Mouse (Mus musculus): ENCODE measurements at regions not wholly inside any gene's neighbourhood (a gene's known extent, or its start where the extent isn't known, plus 50 kb on each side); places are given as distances from the start of the nearest gene placed in this dataset.

- Histone ChIP-seq H3K9ac (ENCODE audit: low read depth, low read length) (no peak overlapping the region), H3K36me3 (ENCODE audit: control insufficient read depth, insufficient read depth, low read length) (no peaks in the 10 kb centered on the region), H3K27ac (ENCODE audit: low read depth, low read length) (no peak overlapping the region), H3K9me3 (ENCODE audit: control insufficient read depth, low read length) (no peaks in the 10 kb centered on the region), H3K27me3 (replicated peaks; ENCODE audit: control insufficient read depth, insufficient read depth, low read length) (no peaks in the 10 kb centered on the region), H3K4me1 (ENCODE audit: control insufficient read depth, insufficient read depth, low read depth, low read length) (no peaks in the 10 kb centered on the region), H3K4me2 (ENCODE audit: low read length) (no peak overlapping the region), H3K4me3 (ENCODE audit: low read length) (no peak overlapping the region)
- WGBS: 70% methylated on average over 11 of the region's 11 CpGs
- ATAC-seq: no peak
These were observed 391.2 kb downstream of the Etnk1 start for GRCm38 (mm10) chr6:143558046-143558884.

DNA sequence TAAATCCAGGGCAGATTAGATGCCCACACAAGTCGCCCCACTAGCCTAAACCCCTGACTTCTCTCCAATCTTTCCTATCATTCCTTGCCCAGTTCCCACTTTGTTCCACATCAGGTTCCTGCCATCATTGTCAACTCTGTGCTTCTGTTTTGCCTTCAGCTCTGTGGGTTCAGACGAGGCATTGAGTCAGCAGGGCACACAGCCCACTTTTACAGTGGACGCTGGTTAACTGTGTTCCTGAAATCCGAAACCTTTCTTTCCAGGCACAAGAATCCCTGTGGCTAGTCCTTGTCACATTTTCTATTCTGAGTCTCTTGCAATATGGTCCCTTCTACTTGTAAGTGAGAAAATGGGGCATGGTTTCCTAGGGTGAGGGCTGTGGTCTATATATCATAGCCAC is 392.3 kb downstream of the Etnk1 start:
- Histone ChIP-seq H3K9ac (ENCODE audit: low read depth, low read length) (no peak overlapping the region), H3K4me2 (ENCODE audit: low read length) (no peak overlapping the region), H3K27me3 (replicated peaks; ENCODE audit: control insufficient read depth, insufficient read depth, low read length) (no peaks in the 10 kb centered on the region), H3K27ac (ENCODE audit: low read depth, low read length) (no peak overlapping the region), H3K4me3 (ENCODE audit: low read length) (no peak overlapping the region), H3K4me1 (ENCODE audit: control insufficient read depth, insufficient read depth, low read depth, low read length) (no peaks in the 10 kb centered on the region), H3K9me3 (ENCODE audit: control insufficient read depth, low read length) (no peaks in the 10 kb centered on the region), H3K36me3 (ENCODE audit: control insufficient read depth, insufficient read depth, low read length) (no peaks in the 10 kb centered on the region)
- ATAC-seq: no peak
- 70% methylated on average over 4 of the region's 4 CpGs for WGBS

GRCm38 (mm10) chr6:143561316-143562088 is 394.5 kb downstream of the Etnk1 start:
- Histone ChIP-seq H3K9ac (ENCODE audit: low read depth, low read length) (no peak overlapping the region), H3K36me3 (ENCODE audit: control insufficient read depth, insufficient read depth, low read length) (no peaks in the 10 kb centered on the region), H3K27me3 (replicated peaks; ENCODE audit: control insufficient read depth, insufficient read depth, low read length) (no peaks in the 10 kb centered on the region), H3K4me1 (ENCODE audit: control insufficient read depth, insufficient read depth, low read depth, low read length) (no peaks in the 10 kb centered on the region), H3K9me3 (ENCODE audit: control insufficient read depth, low read length) (no peaks in the 10 kb centered on the region), H3K4me3 (ENCODE audit: low read length) (no peak overlapping the region), H3K4me2 (ENCODE audit: low read length) (no peak overlapping the region), H3K27ac (ENCODE audit: low read depth, low read length) (no peak overlapping the region)
- WGBS: 79% methylated on average over 6 of the region's 6 CpGs
- ATAC-seq: no peak

- no peaks in the 10 kb centered on the region for H3K9me3 ChIP-seq (ENCODE audit: control insufficient read depth, low read length)
- no peak overlapping the region for H3K4me3 ChIP-seq (ENCODE audit: low read length)
- H3K27me3 ChIP-seq (replicated peaks; ENCODE audit: control insufficient read depth, insufficient read depth, low read length): no peaks in the 10 kb centered on the region
- no peak overlapping the region for H3K4me2 ChIP-seq (ENCODE audit: low read length)
- no peaks in the 10 kb centered on the region for H3K36me3 ChIP-seq (ENCODE audit: control insufficient read depth, insufficient read depth, low read length)
- H3K4me1 ChIP-seq (ENCODE audit: control insufficient read depth, insufficient read depth, low read depth, low read length): no peaks in the 10 kb centered on the region
- no peak overlapping the region for H3K27ac ChIP-seq (ENCODE audit: low read depth, low read length)
- 71% methylated on average over 24 of the region's 24 CpGs for WGBS
- no peak overlapping the region for H3K9ac ChIP-seq (ENCODE audit: low read depth, low read length)
- no peak for ATAC-seq
These were observed 404.5 kb downstream of the Etnk1 start for GRCm38 (mm10) chr6:143571356-143572115.

DNA sequence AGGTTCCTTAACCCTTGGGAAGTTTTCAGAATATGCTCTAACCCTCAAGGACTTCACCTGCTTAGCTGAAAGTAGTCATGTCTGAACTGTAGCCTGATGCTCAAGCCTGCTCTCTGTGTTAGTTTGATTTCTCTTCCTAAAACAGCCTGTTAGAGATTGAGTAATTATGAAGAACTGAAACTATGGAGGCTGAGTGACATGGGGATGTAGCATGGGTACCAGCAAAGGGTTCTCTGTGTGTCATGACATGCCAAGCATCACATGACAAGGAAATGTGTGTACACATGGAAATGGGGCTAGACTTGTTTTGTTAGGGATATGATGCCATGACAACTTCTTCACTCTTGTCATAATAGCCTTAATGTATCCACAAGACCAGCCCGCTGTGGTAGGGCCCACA is 412.2 kb downstream of the Etnk1 start:
- ATAC-seq: no peak
- Histone ChIP-seq H3K27ac (ENCODE audit: low read depth, low read length) (no peak overlapping the region), H3K4me1 (ENCODE audit: control insufficient read depth, insufficient read depth, low read depth, low read length) (no peaks in the 10 kb centered on the region), H3K4me2 (ENCODE audit: low read length) (no peak overlapping the region), H3K27me3 (replicated peaks; ENCODE audit: control insufficient read depth, insufficient read depth, low read length) (no peaks in the 10 kb centered on the region), H3K9me3 (ENCODE audit: control insufficient read depth, low read length) (no peaks in the 10 kb centered on the region), H3K4me3 (ENCODE audit: low read length) (no peak overlapping the region), H3K9ac (ENCODE audit: low read depth, low read length) (no peak overlapping the region), H3K36me3 (ENCODE audit: control insufficient read depth, insufficient read depth, low read length) (no peaks in the 10 kb centered on the region)
- 90% methylated on average over 1 of the region's 1 CpGs for WGBS

DNA sequence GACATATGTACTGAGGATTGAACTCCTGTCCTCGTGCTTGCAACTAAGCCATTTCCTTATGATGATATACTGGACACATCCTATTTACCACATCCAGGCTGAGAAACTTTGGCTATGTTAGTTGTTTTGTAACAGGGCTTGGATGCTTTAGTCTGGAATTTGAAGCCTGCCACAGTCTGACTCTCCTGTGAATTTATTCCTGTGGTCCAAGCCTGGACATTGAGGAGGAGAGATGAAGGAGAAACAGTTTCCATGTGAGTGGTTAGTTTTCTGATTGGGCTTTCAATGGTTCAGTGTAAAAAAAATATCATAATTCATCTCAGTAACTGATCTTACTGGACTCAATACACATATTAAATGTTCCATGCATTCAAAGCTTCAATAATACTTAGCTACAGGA is 422.6 kb downstream of the Etnk1 start:
- no peak overlapping the region for H3K4me3 ChIP-seq (ENCODE audit: low read length)
- H3K27me3 ChIP-seq (replicated peaks; ENCODE audit: control insufficient read depth, insufficient read depth, low read length): no peaks in the 10 kb centered on the region
- no peak overlapping the region for H3K9ac ChIP-seq (ENCODE audit: low read depth, low read length)
- 94% methylated on average over 1 of the region's 1 CpGs for WGBS
- H3K36me3 ChIP-seq (ENCODE audit: control insufficient read depth, insufficient read depth, low read length): no peaks in the 10 kb centered on the region
- no peaks in the 10 kb centered on the region for H3K9me3 ChIP-seq (ENCODE audit: control insufficient read depth, low read length)
- ATAC-seq: no peak
- H3K27ac ChIP-seq (ENCODE audit: low read depth, low read length): no peak overlapping the region
- H3K4me2 ChIP-seq (ENCODE audit: low read length): no peak overlapping the region
- H3K4me1 ChIP-seq (ENCODE audit: control insufficient read depth, insufficient read depth, low read depth, low read length): no peaks in the 10 kb centered on the region

DNA sequence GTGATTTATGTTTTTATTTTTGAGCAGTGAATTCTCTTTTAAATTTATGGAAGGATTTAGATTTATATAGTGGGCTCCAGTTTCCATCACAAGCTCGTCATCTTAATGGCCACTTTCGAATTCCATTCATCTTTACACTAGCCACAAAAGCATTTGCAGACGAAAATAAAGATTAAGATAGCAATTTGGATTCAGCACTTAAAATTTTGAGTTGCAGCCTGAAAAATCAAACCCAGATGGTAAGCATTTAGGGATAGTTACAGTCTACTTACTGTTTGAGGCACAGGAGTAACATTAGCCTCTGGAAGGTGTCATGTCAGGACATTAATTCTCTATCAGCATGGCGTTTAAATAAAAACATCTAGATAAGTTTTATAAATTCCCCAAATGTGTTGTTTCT is 423.2 kb downstream of the Etnk1 start:
- Histone ChIP-seq H3K9me3 (ENCODE audit: control insufficient read depth, low read length) (no peaks in the 10 kb centered on the region), H3K36me3 (ENCODE audit: control insufficient read depth, insufficient read depth, low read length) (no peaks in the 10 kb centered on the region), H3K27me3 (replicated peaks; ENCODE audit: control insufficient read depth, insufficient read depth, low read length) (no peaks in the 10 kb centered on the region), H3K4me3 (ENCODE audit: low read length) (no peak overlapping the region), H3K9ac (ENCODE audit: low read depth, low read length) (no peak overlapping the region), H3K27ac (ENCODE audit: low read depth, low read length) (no peak overlapping the region), H3K4me2 (ENCODE audit: low read length) (no peak overlapping the region), H3K4me1 (ENCODE audit: control insufficient read depth, insufficient read depth, low read depth, low read length) (no peaks in the 10 kb centered on the region)
- 85% methylated on average over 4 of the region's 4 CpGs for WGBS
- no peak for ATAC-seq

DNA sequence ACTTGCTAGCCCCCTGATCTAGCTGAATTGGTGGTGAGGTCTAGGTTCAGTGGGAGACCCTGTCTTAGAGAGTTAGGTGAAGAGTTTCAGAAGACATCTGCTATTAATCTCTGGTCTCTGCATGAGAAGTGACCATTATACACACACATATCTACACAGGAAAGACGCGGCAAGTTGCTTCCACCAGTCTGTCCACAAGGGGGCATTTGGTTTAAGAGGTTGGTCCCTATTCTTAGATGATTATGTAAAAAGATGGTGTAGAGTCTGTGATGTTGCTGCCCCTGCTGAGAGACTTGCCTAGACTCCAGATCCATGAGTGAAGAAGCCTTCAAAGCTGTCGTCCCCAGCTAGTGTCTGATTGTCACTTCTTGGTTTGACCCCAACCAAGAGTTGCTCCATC is 425.5 kb downstream of the Etnk1 start:
- 91% methylated on average over 3 of the region's 3 CpGs for WGBS
- H3K9me3 ChIP-seq (ENCODE audit: control insufficient read depth, low read length): no peaks in the 10 kb centered on the region
- ATAC-seq: no peak
- no peak overlapping the region for H3K27ac ChIP-seq (ENCODE audit: low read depth, low read length)
- no peak overlapping the region for H3K9ac ChIP-seq (ENCODE audit: low read depth, low read length)
- H3K4me2 ChIP-seq (ENCODE audit: low read length): no peak overlapping the region
- H3K27me3 ChIP-seq (replicated peaks; ENCODE audit: control insufficient read depth, insufficient read depth, low read length): no peaks in the 10 kb centered on the region
- no peaks in the 10 kb centered on the region for H3K36me3 ChIP-seq (ENCODE audit: control insufficient read depth, insufficient read depth, low read length)
- no peak overlapping the region for H3K4me3 ChIP-seq (ENCODE audit: low read length)
- no peaks in the 10 kb centered on the region for H3K4me1 ChIP-seq (ENCODE audit: control insufficient read depth, insufficient read depth, low read depth, low read length)

GRCm38 (mm10) chr6:143595486-143595885 is 428.5 kb downstream of the Etnk1 start:
- no peaks in the 10 kb centered on the region for H3K9me3 ChIP-seq (ENCODE audit: control insufficient read depth, low read length)
- no peak for ATAC-seq
- H3K4me3 ChIP-seq (ENCODE audit: low read length): no peak overlapping the region
- H3K27me3 ChIP-seq (replicated peaks; ENCODE audit: control insufficient read depth, insufficient read depth, low read length): no peaks in the 10 kb centered on the region
- no peak overlapping the region for H3K4me2 ChIP-seq (ENCODE audit: low read length)
- H3K9ac ChIP-seq (ENCODE audit: low read depth, low read length): no peak overlapping the region
- WGBS: 50% methylated on average over 2 of the region's 2 CpGs
- no peaks in the 10 kb centered on the region for H3K4me1 ChIP-seq (ENCODE audit: control insufficient read depth, insufficient read depth, low read depth, low read length)
- no peak overlapping the region for H3K27ac ChIP-seq (ENCODE audit: low read depth, low read length)
- no peaks in the 10 kb centered on the region for H3K36me3 ChIP-seq (ENCODE audit: control insufficient read depth, insufficient read depth, low read length)
